Mouse (Mus musculus): ENCODE results near the gene Elf1. TPM values are rescaled to one million over a fixed set of nuclear protein-coding genes. Genes with fewer than 3 reads are reported as not detected.
"Not testable (repeated sequence)": the region's sequence is repeated elsewhere in the genome, so short reads cannot be mapped to it uniquely, and the experiment has no call there.

Elf1 gene
- total RNA-seq, 1 experiment from 2014 or later, result 169 TPM

- ATAC-seq (replicated peaks; ENCODE audit: insufficient number of reproducible peaks, low FRiP score, low TSS enrichment, poor library complexity, severe bottlenecking), result no peak
Observed at GRCm38 (mm10) chr14:79517185-79517740, 36.3 kb downstream of the Elf1 start.

- ATAC-seq (replicated peaks; ENCODE audit: insufficient number of reproducible peaks, low FRiP score, low TSS enrichment, poor library complexity, severe bottlenecking), result no peak
Observed at GRCm38 (mm10) chr14:79518123-79518522, 37.1 kb downstream of the Elf1 start.

DNA sequence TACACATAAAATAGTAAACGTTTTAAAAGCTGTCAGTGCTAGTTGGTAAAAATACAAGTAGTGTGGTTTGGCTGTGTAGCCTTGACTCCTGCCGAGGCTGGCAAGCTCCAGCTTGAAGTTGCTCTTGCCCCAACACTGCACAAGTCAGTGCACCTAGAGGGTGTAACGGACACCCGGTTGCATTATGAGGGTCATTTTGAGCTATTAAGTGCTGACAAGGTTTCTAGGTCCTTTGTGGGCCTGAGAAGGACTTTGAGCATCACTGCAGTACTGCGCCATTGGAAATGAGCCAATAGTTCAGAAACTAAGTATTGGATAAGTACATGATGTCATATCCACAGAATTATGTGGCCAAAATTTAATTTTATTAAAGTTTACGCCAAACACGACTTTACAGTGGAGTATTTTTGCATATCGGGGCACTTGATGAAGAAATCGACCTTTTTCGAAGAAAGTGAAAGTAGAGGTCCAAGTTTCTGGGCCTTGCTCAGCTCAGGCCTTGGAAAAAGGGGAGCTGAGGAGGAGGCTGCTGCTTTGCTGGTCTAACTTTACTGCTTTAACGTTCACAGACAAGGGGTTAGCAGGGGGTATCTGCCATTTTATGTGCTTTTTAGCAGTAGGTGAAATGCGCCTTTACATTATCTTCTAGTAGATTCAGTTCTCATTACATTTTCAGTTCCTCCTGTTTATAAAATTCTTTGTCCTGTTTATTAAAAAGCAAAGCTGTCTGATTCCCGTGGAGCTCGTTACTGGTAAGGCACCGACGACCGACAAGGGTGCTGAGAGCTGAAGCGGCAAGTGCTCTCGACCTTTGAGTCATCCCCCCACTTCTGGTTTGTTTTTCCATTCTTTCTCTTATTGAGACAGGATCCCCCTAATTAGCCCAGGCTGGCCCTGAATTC is 38.0 kb downstream of the Elf1 start:
- ATAC-seq (replicated peaks; ENCODE audit: insufficient number of reproducible peaks, low FRiP score, low TSS enrichment, poor library complexity, severe bottlenecking), result no peak

DNA sequence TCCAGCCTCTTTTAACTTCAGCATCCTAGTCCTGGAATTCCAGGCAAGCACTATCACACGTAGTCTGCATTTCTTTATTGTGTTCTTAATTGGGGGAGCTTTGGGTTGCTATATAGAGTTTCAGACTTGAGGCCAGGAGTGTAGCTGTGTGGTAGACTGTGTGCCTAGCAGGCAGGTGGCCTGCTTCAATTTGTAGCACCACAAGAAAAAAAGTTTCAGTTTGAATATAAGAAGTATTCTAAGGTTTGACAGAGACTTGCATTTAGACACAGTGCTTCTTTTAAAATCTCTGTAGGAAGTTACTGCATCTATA is 38.6 kb downstream of the Elf1 start:
- ATAC-seq (replicated peaks; ENCODE audit: insufficient number of reproducible peaks, low FRiP score, low TSS enrichment, poor library complexity, severe bottlenecking), result no peak

DNA sequence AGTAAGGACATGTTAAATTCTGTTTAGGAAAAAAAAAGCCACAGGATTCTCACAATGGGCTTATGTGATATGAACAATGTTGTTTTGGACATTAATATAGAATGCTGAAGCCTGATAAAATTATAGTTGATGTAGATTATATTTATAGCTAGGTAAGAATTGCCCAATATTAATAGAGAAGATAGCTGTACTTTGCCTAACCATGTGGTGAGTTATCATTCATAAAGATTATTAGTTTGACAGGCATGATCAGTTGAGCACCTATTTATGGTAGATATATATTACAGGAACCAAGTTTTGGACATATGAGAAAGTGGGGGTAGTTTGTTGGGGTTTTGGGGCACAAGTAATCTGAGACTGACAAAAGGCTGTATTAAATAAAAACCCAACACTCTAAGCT is 39.6 kb downstream of the Elf1 start:
- no peak for ATAC-seq (replicated peaks; ENCODE audit: insufficient number of reproducible peaks, low FRiP score, low TSS enrichment, poor library complexity, severe bottlenecking)

DNA sequence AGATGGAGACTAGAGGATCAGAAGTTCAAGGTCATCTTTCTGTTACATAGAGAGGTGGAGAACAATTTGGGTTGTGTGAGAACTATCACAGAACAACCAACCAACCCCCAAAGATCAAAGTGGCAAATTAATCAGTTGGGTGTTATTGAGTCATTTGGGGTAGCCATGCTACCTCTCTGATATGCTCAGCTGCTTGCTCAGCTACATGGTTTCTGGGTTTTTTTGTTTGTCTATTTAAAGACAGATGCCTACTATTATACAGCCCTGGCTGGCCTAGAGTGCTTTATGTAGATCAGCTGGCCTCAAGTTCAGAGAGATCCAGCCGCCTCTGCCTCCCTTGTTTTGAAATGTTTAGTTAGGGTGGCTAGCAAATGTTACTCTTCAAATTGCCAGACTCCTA is 40.1 kb downstream of the Elf1 start:
- no peak for ATAC-seq (replicated peaks; ENCODE audit: insufficient number of reproducible peaks, low FRiP score, low TSS enrichment, poor library complexity, severe bottlenecking)

- no peak for ATAC-seq (replicated peaks; ENCODE audit: insufficient number of reproducible peaks, low FRiP score, low TSS enrichment, poor library complexity, severe bottlenecking)
Observed at GRCm38 (mm10) chr14:79521471-79522117, 40.6 kb downstream of the Elf1 start.

- ATAC-seq (replicated peaks; ENCODE audit: insufficient number of reproducible peaks, low FRiP score, low TSS enrichment, poor library complexity, severe bottlenecking), result peak; percentile 58
Observed at GRCm38 (mm10) chr14:79522387-79522786, 41.4 kb downstream of the Elf1 start.

- not testable (repeated sequence) for ATAC-seq (replicated peaks; ENCODE audit: insufficient number of reproducible peaks, low FRiP score, low TSS enrichment, poor library complexity, severe bottlenecking)
Observed at GRCm38 (mm10) chr14:79526106-79526505, 45.1 kb downstream of the Elf1 start.

- no peak for ATAC-seq (replicated peaks; ENCODE audit: insufficient number of reproducible peaks, low FRiP score, low TSS enrichment, poor library complexity, severe bottlenecking)
Observed at GRCm38 (mm10) chr14:79527704-79528103, 46.7 kb downstream of the Elf1 start.

DNA sequence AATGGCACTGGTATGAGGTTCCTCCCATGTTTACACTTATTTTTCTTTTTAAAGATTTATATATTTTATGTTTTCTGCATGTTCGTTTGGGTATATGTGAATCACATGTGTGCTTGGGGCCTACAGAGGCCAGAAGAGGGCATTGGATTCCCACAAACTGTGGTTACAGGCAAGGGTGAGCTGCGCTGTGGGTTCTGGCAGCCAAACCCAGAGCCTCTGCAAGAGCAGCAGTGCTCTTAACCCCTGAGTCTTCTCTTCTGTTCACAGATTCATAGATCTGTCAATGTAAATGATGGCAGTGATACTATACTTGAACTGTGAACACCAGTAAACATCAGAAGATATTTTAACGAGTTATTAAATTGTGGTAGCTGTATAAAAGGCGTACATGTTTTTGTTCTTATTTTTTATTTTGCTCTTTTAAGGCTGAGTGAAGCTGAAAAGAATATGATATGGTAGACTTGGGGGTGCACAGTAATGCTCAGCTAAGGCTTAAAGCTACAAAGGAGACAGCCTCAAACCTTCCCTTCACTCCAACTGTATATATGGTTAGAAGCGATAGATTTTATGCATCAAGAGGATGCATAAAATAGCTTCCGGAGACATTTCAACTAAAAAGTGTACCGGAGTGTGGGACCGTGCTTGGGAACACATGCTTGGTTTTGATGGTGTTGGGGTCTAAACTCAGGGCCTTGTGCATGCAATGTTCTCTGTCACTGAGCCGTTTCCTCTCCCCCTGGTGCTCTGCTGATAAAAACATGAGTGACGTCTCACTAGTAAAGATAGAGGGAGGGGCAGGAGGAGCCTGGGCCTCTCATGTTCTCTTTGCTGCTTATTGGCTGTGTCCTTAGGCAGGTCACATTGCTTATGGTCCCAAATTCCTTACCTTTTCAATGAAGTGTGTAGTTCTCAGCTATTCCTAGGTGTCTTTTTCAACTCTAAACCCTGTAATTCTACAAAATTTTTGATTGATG is 48.9 kb downstream of the Elf1 start:
- peak; percentile 54; the same call in 1 of the 2 replicates for ATAC-seq (replicated peaks; ENCODE audit: insufficient number of reproducible peaks, low FRiP score, low TSS enrichment, poor library complexity, severe bottlenecking)

- no peak for ATAC-seq (replicated peaks; ENCODE audit: insufficient number of reproducible peaks, low FRiP score, low TSS enrichment, poor library complexity, severe bottlenecking)
Observed at GRCm38 (mm10) chr14:79530761-79531160, 49.8 kb downstream of the Elf1 start.

DNA sequence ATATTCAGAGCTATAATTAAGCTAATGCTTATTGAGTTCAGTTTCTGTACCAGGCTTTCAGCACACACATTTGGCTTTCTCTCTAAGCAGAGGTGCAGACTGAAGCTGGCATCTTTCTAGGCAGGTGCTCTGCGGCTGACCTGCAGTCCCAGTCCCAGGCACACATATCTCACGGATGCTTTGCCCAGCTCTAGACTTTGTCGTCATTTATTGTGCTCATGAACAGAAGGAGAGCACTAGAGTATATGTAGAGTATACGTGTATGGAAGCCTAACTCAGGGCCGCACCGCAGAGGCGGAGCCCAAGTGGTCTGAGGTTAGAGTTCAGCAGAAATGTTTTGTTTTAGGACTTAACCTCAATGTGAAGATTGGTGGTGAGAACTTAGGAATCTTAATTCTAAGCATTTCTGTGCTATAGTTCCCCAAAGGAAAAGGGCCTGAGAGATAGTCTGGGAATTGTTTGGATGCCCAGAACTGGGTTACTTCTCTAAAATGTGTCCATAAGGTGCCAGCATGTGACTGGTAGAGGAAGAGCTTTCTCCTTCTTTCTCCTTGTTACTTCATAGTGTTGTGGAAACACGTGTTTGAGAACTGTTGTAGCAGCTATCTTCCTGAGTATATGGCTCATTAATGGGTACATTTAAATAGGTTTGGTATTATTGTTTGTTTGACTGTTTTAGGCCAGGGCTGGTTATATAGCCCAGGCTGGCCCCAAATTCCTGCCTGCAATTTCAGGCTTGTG is 51.2 kb downstream of the Elf1 start:
- no peak for ATAC-seq (replicated peaks; ENCODE audit: insufficient number of reproducible peaks, low FRiP score, low TSS enrichment, poor library complexity, severe bottlenecking)

DNA sequence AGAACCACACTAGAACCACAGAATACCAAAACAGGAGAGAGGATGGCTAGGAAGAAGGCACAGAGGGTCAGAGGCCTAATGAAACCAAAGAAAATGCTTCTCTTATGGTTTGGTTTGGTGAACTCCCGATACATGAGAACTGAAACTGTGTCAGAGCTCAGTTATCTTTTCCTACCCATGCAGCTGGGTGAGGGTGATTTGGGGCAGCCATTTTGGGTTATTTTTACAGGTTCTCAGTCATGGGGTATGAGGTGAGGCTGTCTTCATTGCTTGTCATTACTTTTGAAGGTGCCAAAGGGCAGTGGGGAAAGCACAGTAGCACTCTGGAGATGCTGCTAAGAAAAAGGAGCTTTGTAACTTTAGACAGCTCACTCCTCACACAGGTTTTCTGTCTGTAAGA is 52.4 kb downstream of the Elf1 start:
- ATAC-seq (replicated peaks; ENCODE audit: insufficient number of reproducible peaks, low FRiP score, low TSS enrichment, poor library complexity, severe bottlenecking), result peak; percentile 25; the same call in 1 of the 2 replicates

DNA sequence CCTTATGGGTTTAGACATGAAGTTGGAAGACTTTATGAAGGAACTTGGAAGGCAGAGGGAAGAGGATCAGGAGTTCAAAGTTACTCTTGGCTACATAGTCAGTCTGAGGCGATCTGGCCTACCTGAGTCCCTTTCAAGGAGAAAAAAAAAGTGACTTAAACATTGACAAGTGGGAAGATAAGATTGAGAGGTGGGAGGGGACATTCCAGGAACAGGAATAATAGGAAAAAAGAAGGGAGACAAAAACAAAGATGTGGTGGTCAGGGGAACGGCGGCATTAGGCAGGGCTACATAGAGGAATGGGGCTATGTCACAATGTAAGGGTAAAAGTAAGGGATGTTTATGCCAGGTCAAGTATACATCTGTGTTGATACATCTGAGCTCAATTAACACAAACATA is 53.2 kb downstream of the Elf1 start:
- no peak for ATAC-seq (replicated peaks; ENCODE audit: insufficient number of reproducible peaks, low FRiP score, low TSS enrichment, poor library complexity, severe bottlenecking)

DNA sequence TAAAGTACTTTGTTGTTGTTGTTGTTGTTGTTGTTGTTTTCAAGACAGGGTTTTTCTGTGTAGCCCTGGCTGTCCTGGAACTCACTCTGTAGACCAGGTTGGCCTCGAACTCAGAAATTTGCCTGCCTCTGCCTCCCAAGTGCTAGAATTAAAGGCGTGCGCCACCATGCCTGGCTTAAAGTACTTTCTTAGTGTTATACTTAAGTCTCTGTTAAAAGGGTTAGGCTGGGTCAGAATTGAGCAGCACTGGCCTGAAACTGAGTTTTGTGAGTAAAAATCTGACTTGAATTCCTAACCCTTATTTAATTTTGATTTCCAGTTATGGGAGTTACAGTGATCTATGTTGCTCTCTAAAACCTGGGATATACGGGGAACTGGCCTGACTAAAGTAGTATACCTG is 53.7 kb downstream of the Elf1 start:
- not testable (repeated sequence) for ATAC-seq (replicated peaks; ENCODE audit: insufficient number of reproducible peaks, low FRiP score, low TSS enrichment, poor library complexity, severe bottlenecking)

- peak; percentile 62 for ATAC-seq (replicated peaks; ENCODE audit: insufficient number of reproducible peaks, low FRiP score, low TSS enrichment, poor library complexity, severe bottlenecking)
Observed at GRCm38 (mm10) chr14:79535318-79535717, 54.3 kb downstream of the Elf1 start.

DNA sequence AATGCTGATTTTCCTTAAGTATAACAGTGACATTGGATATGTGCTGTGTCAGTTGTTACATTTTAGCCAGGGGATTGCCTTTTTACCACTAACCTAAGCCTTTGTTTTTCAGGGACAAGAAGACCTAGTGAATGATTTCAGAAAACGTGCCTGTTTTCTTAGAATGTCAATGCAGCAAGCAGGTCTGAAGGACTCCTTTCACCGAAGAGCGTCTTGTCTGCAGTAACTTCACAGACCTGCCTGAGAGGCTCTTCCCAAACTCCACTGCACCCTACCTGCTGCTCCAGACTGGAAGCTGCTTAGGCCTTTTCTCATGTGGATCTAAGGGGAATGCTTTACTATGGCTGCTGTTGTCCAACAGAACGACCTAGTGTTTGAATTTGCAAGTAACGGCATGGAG is 55.0 kb downstream of the Elf1 start:
- no peak for ATAC-seq (replicated peaks; ENCODE audit: insufficient number of reproducible peaks, low FRiP score, low TSS enrichment, poor library complexity, severe bottlenecking)

All from monocyte, adult 5-6 weeks (primary cell).